Mouse (Mus musculus): ENCODE measurements around the gene Rnf39. TPM values are rescaled to one million over a fixed set of nuclear protein-coding genes. Genes with fewer than 3 reads are reported as not detected.
A peak's percentile ranks its signal among the peaks of the same experiment; 100 is the strongest.
"Not testable (repeated sequence)": the region's sequence is repeated elsewhere in the genome, so short reads cannot be mapped to it uniquely, and the experiment has no call there.

Gene Rnf39
- polyA plus RNA-seq, 1 experiment from 2014 or later, result 2.7 TPM

- Histone ChIP-seq H3K4me1 (ENCODE audit: control insufficient read depth, insufficient read depth, low read length) (no peaks in the 10 kb centered on the region), H3K4me3 (ENCODE audit: low read depth, low read length) (no peak overlapping the region), H3K9me3 (ENCODE audit: control insufficient read depth, low read length) (no peaks in the 10 kb centered on the region), H3K27me3 (replicated peaks; ENCODE audit: control insufficient read depth, insufficient read depth, low read length) (peaks cover 9% of the 10 kb centered on the region; the same call in 1 of the 2 replicates), H3K27ac (replicated peaks; ENCODE audit: low read depth, low read length) (no peak overlapping the region), H3K4me2 (ENCODE audit: low read depth, low read length) (no peak overlapping the region), H3K36me3 (ENCODE audit: control insufficient read depth, insufficient read depth, low read length) (no peaks in the 10 kb centered on the region), H3K9ac (ENCODE audit: low read depth, low read length) (no peak overlapping the region)
- ATAC-seq (ENCODE audit: low read depth), result no peak
- 39% methylated on average over 5 of the region's 5 CpGs for WGBS
- DNase-seq (ENCODE audit: low spot score), result no peak
Observed at GRCm38 (mm10) chr17:36982253-36983155, 39.8 kb downstream of the Rnf39 start.

DNA sequence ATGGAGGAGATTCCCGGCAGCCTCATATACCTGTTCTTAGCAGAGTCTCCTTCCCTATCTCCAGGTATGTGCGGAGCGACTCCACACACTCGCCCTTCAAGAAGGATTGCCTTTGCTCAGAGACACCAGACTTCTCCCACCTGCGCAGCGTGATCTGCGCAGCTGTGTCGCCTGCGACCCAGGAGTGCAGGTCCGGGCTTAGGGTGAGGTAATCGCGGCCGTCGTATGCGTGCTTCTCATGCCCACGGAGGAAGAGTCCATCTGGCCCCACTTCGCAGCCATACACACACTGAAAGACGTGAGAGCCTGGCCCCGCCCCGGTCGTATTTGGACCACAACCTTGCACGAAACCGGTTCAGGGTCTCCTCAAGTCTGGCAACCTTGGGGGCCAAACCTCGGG, 45.8 kb downstream of the Rnf39 start:
- H3K27ac ChIP-seq (replicated peaks; ENCODE audit: low read depth, low read length), result no peak overlapping the region
- H3K36me3 ChIP-seq (ENCODE audit: control insufficient read depth, insufficient read depth, low read length), result no peaks in the 10 kb centered on the region
- H3K9ac ChIP-seq (ENCODE audit: low read depth, low read length), result no peak overlapping the region
- whole genome bisulfite sequencing, result 7% methylated on average over 24 of the region's 24 CpGs
- no peaks in the 10 kb centered on the region for H3K9me3 ChIP-seq (ENCODE audit: control insufficient read depth, low read length)
- H3K4me1 ChIP-seq (ENCODE audit: control insufficient read depth, insufficient read depth, low read length), result no peaks in the 10 kb centered on the region
- ATAC-seq (ENCODE audit: low read depth) (0 out of 2 replicates have a peak, but pooled peaks have one; percentile 6), DNase-seq (ENCODE audit: low spot score) (no peak)
- H3K27me3 ChIP-seq (replicated peaks; ENCODE audit: control insufficient read depth, insufficient read depth, low read length), result peaks cover 32% of the 10 kb centered on the region
- peak overlapping the region; percentile 35 for H3K4me2 ChIP-seq (ENCODE audit: low read depth, low read length)
- H3K4me3 ChIP-seq (ENCODE audit: low read depth, low read length), result 0 out of 2 replicates have a peak overlapping the region, but pooled peaks have one; percentile 10

- H3K9ac ChIP-seq (ENCODE audit: low read depth, low read length), result no peak within 1 kb of the TSS
Observed at GRCm38 (mm10) chr17:36989437-36989836, 46.7 kb downstream of the Rnf39 start, which contains the start of gene H2-M5. Gene H2-M5, minus strand, starts transcription at chr17:36989537.

DNA sequence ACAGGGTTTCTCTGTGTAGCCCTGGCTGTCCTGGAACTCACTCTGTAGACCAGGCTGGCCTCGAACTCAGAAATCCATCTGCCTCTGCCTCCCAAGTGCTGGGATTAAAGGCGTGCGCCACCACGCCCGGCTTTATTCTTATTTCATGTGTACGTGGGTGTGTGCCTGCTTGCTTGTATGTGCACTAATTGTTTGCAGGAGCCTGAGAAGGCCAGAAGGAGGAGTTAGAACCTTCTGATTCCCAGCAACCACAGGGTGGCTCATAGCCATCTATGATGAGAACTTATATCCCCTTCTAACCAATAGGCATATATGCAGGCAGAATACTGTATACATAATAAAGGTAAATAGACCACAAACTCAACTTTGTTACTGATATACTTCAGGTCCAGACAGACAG, 47.9 kb downstream of the Rnf39 start:
- peaks cover 32% of the 10 kb centered on the region for H3K27me3 ChIP-seq (replicated peaks; ENCODE audit: control insufficient read depth, insufficient read depth, low read length)
- not testable (repeated sequence) for H3K27ac ChIP-seq (replicated peaks; ENCODE audit: low read depth, low read length); H3K4me3 ChIP-seq (ENCODE audit: low read depth, low read length); H3K9ac ChIP-seq (ENCODE audit: low read depth, low read length); DNase-seq (ENCODE audit: low spot score); H3K9me3 ChIP-seq (ENCODE audit: control insufficient read depth, low read length); H3K36me3 ChIP-seq (ENCODE audit: control insufficient read depth, insufficient read depth, low read length); ATAC-seq (ENCODE audit: low read depth); H3K4me2 ChIP-seq (ENCODE audit: low read depth, low read length); H3K4me1 ChIP-seq (ENCODE audit: control insufficient read depth, insufficient read depth, low read length)
- WGBS, result 90% methylated on average over 6 of the region's 6 CpGs

More at GRCm38 (mm10) chr17:36989437-36989836, 46.7 kb downstream of the Rnf39 start, which contains the start of gene H2-M5:
- H3K9me3 ChIP-seq (ENCODE audit: control insufficient read depth, low read length), result no peaks in the 10 kb centered on the region
- ATAC-seq (ENCODE audit: low read depth) (no peak), DNase-seq (ENCODE audit: low spot score) (no peak)
- H3K4me3 ChIP-seq (ENCODE audit: low read depth, low read length), result 0 out of 2 replicates have a peak within 1 kb of the TSS, but pooled peaks have one; percentile 10
- 29% methylated on average over 5 of the region's 5 CpGs for whole genome bisulfite sequencing
- H3K27ac ChIP-seq (replicated peaks; ENCODE audit: low read depth, low read length), result no peak within 1 kb of the TSS
- peak within 1 kb of the TSS; percentile 35 for H3K4me2 ChIP-seq (ENCODE audit: low read depth, low read length)
- no peaks in the 10 kb centered on the region for H3K4me1 ChIP-seq (ENCODE audit: control insufficient read depth, insufficient read depth, low read length)
- H3K27me3 ChIP-seq (replicated peaks; ENCODE audit: control insufficient read depth, insufficient read depth, low read length), result peaks cover 32% of the 10 kb centered on the region
- H3K36me3 ChIP-seq (ENCODE audit: control insufficient read depth, insufficient read depth, low read length), result no peaks in the 10 kb centered on the region

DNA sequence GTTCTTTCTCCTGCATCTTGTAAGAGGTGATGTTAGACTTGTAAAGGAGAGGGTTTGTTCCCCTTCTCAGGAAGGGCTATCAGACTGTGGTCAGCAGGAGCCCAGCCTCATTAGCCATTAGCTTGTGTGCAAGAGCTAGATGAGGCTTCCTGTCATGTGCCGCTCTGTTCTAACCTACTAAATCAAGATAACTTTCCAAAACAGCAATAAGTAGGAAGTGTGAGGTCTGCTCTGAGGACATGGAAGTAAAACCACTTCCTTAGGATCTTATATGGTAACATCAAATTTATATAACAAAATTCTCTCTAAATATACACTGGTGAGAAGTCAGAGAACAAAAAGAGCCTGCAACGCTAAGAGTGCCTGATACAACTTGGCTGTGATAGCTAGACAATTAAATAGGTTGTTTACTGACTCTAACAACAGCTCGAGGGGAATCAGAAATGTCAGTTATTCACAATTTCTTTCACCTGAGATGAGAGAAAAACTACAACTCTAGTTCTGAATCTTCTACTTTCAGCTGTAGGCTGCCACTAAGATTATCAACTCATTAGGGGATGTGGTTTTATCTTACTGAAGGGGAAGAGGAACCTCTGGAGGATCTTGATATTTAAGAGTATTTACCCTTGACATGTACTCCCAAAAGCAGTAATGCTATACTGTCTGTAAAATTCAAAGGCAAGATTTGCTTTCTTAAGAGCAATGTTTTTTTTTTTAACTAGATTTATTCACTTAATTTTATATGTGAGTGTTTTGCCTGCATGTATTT, 49.8 kb downstream of the Rnf39 start:
- DNase-seq (ENCODE audit: low spot score) (no peak), ATAC-seq (ENCODE audit: low read depth) (no peak)
- H3K27ac ChIP-seq (replicated peaks; ENCODE audit: low read depth, low read length), result no peak overlapping the region
- H3K36me3 ChIP-seq (ENCODE audit: control insufficient read depth, insufficient read depth, low read length), result no peaks in the 10 kb centered on the region
- peaks cover 22% of the 10 kb centered on the region for H3K27me3 ChIP-seq (replicated peaks; ENCODE audit: control insufficient read depth, insufficient read depth, low read length)
- no peaks in the 10 kb centered on the region for H3K4me1 ChIP-seq (ENCODE audit: control insufficient read depth, insufficient read depth, low read length)
- WGBS, result 70% methylated on average over 3 of the region's 3 CpGs
- no peak overlapping the region for H3K9ac ChIP-seq (ENCODE audit: low read depth, low read length)
- H3K4me2 ChIP-seq (ENCODE audit: low read depth, low read length), result no peak overlapping the region
- no peaks in the 10 kb centered on the region for H3K9me3 ChIP-seq (ENCODE audit: control insufficient read depth, low read length)
- H3K4me3 ChIP-seq (ENCODE audit: low read depth, low read length), result no peak overlapping the region

- WGBS, result 84% methylated on average over 4 of the region's 4 CpGs
Observed at GRCm38 (mm10) chr17:36993770-36994325, 51.1 kb downstream of the Rnf39 start.

DNA sequence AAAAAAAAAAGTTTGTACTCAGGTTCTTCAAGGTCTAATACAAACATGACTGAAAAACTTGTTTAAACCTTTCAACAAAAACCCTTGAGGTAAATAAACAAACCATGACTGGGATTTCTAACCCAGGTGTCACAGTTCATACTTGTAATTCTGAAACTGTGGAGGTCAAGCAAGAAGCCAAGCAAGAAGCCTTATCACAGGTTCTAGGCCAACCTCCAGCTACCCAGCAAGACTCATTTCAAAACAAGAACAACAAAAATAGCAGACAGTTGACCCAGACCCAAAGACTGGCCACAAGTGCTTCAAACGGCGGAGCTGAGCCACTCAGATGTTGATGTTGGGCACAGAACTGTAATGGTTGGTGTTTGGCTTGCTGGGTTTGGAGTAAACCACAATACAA, 51.8 kb downstream of the Rnf39 start:
- 85% methylated on average over 2 of the region's 2 CpGs for WGBS
- ATAC-seq (ENCODE audit: low read depth), result no peak

More at GRCm38 (mm10) chr17:36993770-36994325, 51.1 kb downstream of the Rnf39 start:
- Histone ChIP-seq H3K36me3 (ENCODE audit: control insufficient read depth, insufficient read depth, low read length) (no peaks in the 10 kb centered on the region), H3K9ac (ENCODE audit: low read depth, low read length) (no peak overlapping the region), H3K9me3 (ENCODE audit: control insufficient read depth, low read length) (no peaks in the 10 kb centered on the region), H3K4me3 (ENCODE audit: low read depth, low read length) (no peak overlapping the region), H3K4me2 (ENCODE audit: low read depth, low read length) (no peak overlapping the region), H3K27me3 (replicated peaks; ENCODE audit: control insufficient read depth, insufficient read depth, low read length) (peaks cover 9% of the 10 kb centered on the region), H3K4me1 (ENCODE audit: control insufficient read depth, insufficient read depth, low read length) (no peaks in the 10 kb centered on the region), H3K27ac (replicated peaks; ENCODE audit: low read depth, low read length) (no peak overlapping the region)
- ATAC-seq (ENCODE audit: low read depth) (no peak), DNase-seq (ENCODE audit: low spot score) (no peak)

GRCm38 (mm10) chr17:36995448-36995847, 52.7 kb downstream of the Rnf39 start:
- ATAC-seq (ENCODE audit: low read depth), result no peak
- Histone ChIP-seq H3K36me3 (ENCODE audit: control insufficient read depth, insufficient read depth, low read length) (no peaks in the 10 kb centered on the region), H3K27ac (replicated peaks; ENCODE audit: low read depth, low read length) (no peak overlapping the region), H3K9ac (ENCODE audit: low read depth, low read length) (no peak overlapping the region), H3K9me3 (ENCODE audit: control insufficient read depth, low read length) (no peaks in the 10 kb centered on the region), H3K27me3 (replicated peaks; ENCODE audit: control insufficient read depth, insufficient read depth, low read length) (no peaks in the 10 kb centered on the region), H3K4me2 (ENCODE audit: low read depth, low read length) (no peak overlapping the region), H3K4me3 (ENCODE audit: low read depth, low read length) (no peak overlapping the region), H3K4me1 (ENCODE audit: control insufficient read depth, insufficient read depth, low read length) (no peaks in the 10 kb centered on the region)
- DNase-seq (ENCODE audit: low spot score), result no peak
- WGBS, result 62% methylated on average over 3 of the region's 3 CpGs

More for the DNA sequence above, 51.8 kb downstream of the Rnf39 start:
- Histone ChIP-seq H3K9ac (ENCODE audit: low read depth, low read length) (no peak overlapping the region), H3K4me1 (ENCODE audit: control insufficient read depth, insufficient read depth, low read length) (no peaks in the 10 kb centered on the region), H3K4me3 (ENCODE audit: low read depth, low read length) (no peak overlapping the region), H3K36me3 (ENCODE audit: control insufficient read depth, insufficient read depth, low read length) (no peaks in the 10 kb centered on the region), H3K27ac (replicated peaks; ENCODE audit: low read depth, low read length) (no peak overlapping the region), H3K4me2 (ENCODE audit: low read depth, low read length) (no peak overlapping the region), H3K9me3 (ENCODE audit: control insufficient read depth, low read length) (no peaks in the 10 kb centered on the region), H3K27me3 (replicated peaks; ENCODE audit: control insufficient read depth, insufficient read depth, low read length) (peaks cover 2% of the 10 kb centered on the region)
- DNase-seq (ENCODE audit: low spot score), result no peak
